Mouse (Mus musculus): ENCODE data around the gene Elavl1. TPM values are rescaled to one million over a fixed set of nuclear protein-coding genes. Genes with fewer than 3 reads are reported as not detected.
A peak's percentile ranks its signal among the peaks of the same experiment; 100 is the strongest.
"Not testable (repeated sequence)": the region's sequence is repeated elsewhere in the genome, so short reads cannot be mapped to it uniquely, and the experiment has no call there.

Gene Elavl1
- 134 and 150 TPM in 2 replicates for total RNA-seq (2015)
- 74.7 and 80.8 TPM in 2 replicates for total RNA-seq (2017)

GRCm38 (mm10) chr8:4324983-4325750 is at the start of gene Elavl1, which contains the start of gene Ccl25:
TSS of gene Elavl1 (minus strand) at chr8:4325413.
TSS of gene Ccl25 (plus strand) at chr8:4325210.
- ATAC-seq (replicated peaks; ENCODE audit: poor library complexity), result peak; percentile 86

GRCm38 (mm10) chr8:4372657-4373056 is 47.4 kb upstream of the Elavl1 start:
- peak; percentile 53; the same call in 1 of the 2 replicates for ATAC-seq (replicated peaks; ENCODE audit: poor library complexity)

- ATAC-seq (replicated peaks; ENCODE audit: poor library complexity), result peak; percentile 99
These were observed 44.9 kb upstream of the Elavl1 start for GRCm38 (mm10) chr8:4370078-4370477.

DNA sequence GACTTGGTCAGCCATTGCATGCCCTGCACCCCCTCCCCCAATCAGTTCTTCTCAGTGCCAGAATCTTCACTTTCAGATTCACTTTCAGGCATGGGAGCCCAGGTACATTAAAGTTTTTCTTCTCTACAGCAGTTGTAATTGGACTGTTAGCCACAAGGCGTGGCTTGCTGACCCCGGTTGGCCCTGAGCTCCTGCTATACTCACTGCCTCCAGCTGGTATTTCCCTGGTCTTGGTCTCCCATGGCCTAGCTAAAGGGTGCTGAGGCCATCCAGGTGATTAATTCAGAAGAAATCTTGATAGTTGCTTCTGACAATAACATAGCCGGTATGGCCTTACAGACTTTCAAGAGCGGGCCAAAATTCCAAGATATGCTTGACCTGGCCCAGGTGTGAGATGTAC is 43.3 kb upstream of the Elavl1 start:
- ATAC-seq (replicated peaks; ENCODE audit: poor library complexity), result no peak

DNA sequence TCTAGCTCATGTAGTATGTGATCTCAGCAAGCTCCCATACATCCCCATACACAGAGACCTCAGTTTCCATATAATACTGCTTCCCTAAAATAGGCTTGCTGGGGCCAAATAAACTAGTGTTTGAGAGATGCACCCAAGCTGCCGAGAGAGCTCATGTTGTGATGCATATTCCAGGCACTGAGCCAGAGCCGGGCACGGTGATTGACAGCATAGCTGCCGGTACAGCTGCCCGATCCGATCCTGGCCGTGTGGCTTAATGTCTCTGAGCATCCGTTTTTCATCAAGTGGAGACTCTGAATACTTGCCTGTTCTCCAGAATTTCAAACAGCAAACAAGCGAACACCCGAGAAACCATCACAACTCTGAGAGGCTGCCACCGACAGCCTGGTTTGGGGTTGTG is 42.6 kb upstream of the Elavl1 start:
- ATAC-seq (replicated peaks; ENCODE audit: poor library complexity), result no peak

DNA sequence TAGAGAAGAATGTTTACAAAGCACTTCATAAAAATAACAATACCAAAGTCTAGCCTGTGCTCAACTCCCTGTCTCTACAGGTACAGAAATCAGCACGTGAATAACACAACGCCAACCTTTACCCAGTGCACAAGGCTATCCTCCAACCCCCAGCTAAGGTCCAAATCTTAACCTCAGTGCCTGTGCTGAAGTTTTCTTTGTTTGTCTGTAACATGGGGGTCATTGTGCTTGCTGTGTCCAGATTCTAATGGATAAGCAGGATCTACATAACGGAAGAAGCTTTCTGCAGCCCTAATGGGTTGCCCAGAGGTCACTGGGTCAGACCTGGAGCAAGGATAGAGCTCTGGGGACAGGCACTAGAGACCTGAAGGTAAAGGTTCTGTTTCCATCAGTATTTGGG is 41.0 kb upstream of the Elavl1 start:
- no peak for ATAC-seq (replicated peaks; ENCODE audit: poor library complexity)

- no peak for ATAC-seq (replicated peaks; ENCODE audit: poor library complexity)
These were observed 35.7 kb upstream of the Elavl1 start for GRCm38 (mm10) chr8:4360922-4361321.

DNA sequence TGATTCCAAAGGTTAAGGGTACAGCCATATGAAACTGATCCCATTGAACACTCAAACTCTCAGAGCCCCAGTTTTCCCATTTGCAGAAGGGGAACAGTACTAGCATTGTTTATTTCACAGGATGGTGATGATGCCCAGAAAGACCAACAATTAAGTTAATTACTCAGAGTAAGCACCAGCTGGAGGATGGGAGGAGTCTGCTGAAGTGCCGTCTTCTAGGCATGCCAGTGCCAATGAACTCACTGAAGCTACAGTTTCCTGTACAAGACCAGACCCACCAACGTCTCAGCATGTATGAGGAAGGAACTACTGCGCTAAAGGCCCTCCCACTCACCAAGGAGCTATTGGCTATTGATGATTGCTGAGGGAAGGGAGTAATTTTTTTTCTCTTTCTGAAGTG is 34.1 kb upstream of the Elavl1 start:
- peak; percentile 61 for ATAC-seq (replicated peaks; ENCODE audit: poor library complexity)

GRCm38 (mm10) chr8:4355455-4355854 is 30.2 kb upstream of the Elavl1 start:
- ATAC-seq (replicated peaks; ENCODE audit: poor library complexity), result no peak

- no peak for ATAC-seq (replicated peaks; ENCODE audit: poor library complexity)
These were observed 29.3 kb upstream of the Elavl1 start for GRCm38 (mm10) chr8:4354516-4354915.

DNA sequence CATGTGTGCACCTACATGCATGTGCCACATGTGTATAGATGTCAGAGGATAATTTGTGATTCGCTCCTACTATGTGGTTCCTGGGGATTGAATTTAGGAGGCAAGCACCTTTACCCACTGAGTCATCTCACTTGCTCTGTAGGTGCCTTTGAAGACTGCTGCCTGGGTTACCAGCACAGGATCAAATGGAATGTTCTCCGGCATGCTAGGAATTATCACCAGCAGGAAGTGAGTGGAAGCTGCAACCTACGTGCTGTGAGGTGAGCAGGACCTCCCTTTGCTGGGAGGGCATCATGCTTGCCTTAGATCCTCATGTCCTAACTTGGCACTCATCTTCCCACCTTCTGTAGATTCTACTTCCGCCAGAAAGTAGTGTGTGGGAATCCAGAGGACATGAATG is 28.5 kb upstream of the Elavl1 start:
- no peak for ATAC-seq (replicated peaks; ENCODE audit: poor library complexity)

GRCm38 (mm10) chr8:4352562-4352961 is 27.3 kb upstream of the Elavl1 start:
- ATAC-seq (replicated peaks; ENCODE audit: poor library complexity), result not testable (repeated sequence)

- ATAC-seq (replicated peaks; ENCODE audit: poor library complexity), result no peak
These were observed 25.4 kb upstream of the Elavl1 start for GRCm38 (mm10) chr8:4350618-4351017.

DNA sequence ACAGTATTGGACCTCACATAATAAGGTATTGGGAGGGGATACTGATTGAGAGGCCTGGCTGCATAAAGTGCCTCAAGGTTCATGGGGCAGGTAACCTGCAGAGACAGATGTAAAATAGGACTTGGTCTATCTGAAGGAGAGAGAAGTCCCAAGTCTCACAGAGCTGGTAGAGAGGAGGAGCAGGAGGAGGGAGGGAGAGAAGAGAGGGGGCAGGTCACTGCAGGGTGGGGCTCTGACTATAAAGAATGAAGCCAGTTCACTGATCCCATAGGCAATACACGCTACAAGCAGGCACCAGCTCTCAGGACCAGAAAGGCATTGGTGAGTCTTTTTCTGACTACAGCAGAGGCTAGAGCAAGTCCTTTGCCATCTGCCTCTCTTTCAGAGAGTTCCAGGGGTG is 24.1 kb upstream of the Elavl1 start:
- ATAC-seq (replicated peaks; ENCODE audit: poor library complexity), result no peak

DNA sequence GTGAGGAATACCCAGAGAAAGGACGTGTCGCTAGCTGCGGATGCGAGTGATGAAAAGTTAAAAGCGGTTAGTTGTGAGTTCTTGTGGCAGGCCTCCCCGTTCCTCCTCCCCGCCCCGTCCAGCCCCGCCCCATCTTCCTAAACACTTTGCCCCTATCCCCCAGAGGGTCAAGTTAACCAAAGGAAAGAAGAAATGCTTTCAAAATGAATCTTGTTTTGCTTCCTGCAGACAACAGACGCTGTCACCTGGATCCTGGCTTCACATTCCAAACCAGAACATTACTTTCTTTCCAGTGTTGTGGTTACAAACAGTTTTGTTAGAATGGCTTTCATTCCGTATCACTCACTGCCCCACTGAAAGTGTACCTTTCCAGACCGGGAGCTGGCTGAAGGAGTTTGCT is 23.1 kb upstream of the Elavl1 start:
- ATAC-seq (replicated peaks; ENCODE audit: poor library complexity), result peak; percentile 37

DNA sequence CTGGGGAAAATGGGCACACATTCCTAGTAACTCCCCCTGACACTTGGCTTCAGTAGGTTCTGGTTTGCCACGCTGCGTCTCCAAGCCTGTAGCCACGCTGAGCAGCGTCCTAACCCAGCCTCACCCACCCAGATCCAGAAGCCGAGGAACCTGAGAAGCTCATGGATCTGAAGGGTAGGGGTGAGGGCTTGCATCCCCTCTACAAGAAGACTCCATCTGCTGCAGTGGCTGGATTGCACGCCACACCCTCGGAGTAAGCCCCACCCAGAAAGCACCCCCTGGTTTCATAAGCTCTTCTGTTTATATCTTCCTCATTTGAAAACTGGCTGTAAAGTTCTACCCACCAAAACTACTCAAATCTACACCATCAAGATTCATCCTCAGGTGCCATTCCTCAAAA is 22.4 kb upstream of the Elavl1 start:
- peak; percentile 90 for ATAC-seq (replicated peaks; ENCODE audit: poor library complexity)

- ATAC-seq (replicated peaks; ENCODE audit: poor library complexity), result no peak
These were observed 15.0 kb upstream of the Elavl1 start for GRCm38 (mm10) chr8:4340207-4340606.

DNA sequence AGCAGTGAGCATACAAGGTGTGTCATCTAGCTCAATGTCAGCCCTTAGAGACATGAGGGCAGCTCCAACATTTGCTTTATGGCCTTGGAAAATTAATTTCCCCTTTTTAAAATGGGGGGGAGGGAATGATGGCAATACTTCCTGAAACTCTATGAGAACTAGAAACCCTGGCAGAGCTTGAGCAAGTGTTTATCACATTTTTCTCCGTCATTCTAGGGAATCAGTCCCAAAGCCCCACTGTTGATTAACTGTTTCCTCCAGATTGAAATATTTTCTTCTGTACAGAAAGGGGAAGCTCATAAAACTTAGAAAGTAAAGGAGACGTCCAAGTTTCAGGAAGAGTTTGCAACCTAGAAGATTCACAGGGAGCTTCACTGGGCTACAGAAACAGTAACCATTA is 10.5 kb upstream of the Elavl1 start:
- peak; percentile 47 for ATAC-seq (replicated peaks; ENCODE audit: poor library complexity)

DNA sequence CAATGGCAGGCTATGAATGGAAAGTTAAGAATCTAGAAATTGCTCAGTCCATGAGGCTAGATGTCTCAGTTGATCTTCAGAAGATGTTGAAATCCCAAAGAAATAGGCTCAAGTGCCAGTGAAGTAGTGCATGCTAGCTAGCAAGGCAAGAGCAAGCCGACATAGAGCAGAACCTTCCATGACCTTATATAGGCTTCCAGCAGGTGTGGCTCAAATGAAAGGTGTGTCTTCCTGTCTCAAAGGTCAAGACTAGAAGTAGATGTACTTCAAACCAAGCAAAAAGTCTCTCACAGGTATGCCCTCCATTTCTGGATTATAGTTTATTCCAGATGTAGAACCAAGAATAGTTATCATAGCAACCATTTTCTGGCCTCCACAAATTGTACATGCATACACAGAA is 8.8 kb upstream of the Elavl1 start:
- no peak for ATAC-seq (replicated peaks; ENCODE audit: poor library complexity)

DNA sequence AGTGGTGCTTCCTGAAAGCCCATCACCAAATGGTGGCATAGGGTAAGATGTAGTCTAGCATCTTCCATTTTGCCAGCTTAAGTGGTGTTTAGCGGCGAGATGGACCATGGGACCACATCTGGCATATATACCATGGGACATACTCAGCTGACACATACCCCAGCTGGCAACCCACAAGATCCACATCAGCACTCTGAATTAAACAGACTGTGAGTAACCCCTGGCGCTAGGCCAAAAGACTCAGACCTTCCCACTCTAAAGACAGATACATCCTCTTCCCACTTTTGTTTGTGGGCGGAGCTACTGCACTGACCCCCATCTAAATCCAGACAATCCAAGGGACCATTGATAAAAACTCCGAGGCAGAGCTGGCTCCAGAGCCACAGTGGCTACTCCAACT is 3.8 kb upstream of the Elavl1 start:
- ATAC-seq (replicated peaks; ENCODE audit: poor library complexity), result no peak

DNA sequence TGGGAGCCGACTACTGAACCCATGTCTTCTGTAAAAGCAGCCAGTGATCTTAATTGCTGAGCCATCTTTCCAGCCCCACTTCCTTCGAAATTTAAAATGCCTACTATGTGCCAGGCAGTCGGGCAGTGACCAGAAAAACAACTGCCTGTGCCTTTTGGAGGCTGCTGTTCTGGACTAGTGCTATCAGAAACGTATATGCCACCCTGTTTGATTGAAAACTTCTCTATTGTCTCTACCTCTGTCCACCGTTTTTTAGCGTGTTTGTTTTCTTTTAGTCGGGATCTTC is 481 bp upstream of the Elavl1 start:
- ATAC-seq (replicated peaks; ENCODE audit: poor library complexity), result no peak

GRCm38 (mm10) chr8:4324525-4324924 is 688 bp downstream of the Elavl1 start:
- ATAC-seq (replicated peaks; ENCODE audit: poor library complexity), result peak; percentile 6

GRCm38 (mm10) chr8:4323917-4324316 is 1.3 kb downstream of the Elavl1 start:
- peak; percentile 7; the same call in 1 of the 2 replicates for ATAC-seq (replicated peaks; ENCODE audit: poor library complexity)

Measured in megakaryocyte progenitor cell, adult 5-6 weeks (primary cell).